Mouse (Mus musculus): Measurements from ENCODE around the gene Tnfrsf25. TPM values are rescaled to one million over a fixed set of nuclear protein-coding genes. Genes with fewer than 3 reads are reported as not detected.
A peak's percentile ranks its signal among the peaks of the same experiment; 100 is the strongest.

Gene Tnfrsf25
- polyA plus RNA-seq, 1 experiment from 2014 or later: 0.80 TPM

GRCm38 (mm10) chr4:152088133-152088532 lies 27.6 kb upstream of the Tnfrsf25 start:
- Histone ChIP-seq H3K9ac (ENCODE audit: low read depth, low read length) (peak overlapping the region; percentile 43), H3K27me3 (replicated peaks; ENCODE audit: control insufficient read depth, insufficient read depth, low read length) (no peaks in the 10 kb centered on the region), H3K4me3 (ENCODE audit: low read length) (no peak overlapping the region), H3K27ac (ENCODE audit: low read depth, low read length) (no peak overlapping the region; the same call in 1 of the 2 replicates), H3K9me3 (ENCODE audit: control insufficient read depth, low read length) (no peaks in the 10 kb centered on the region), H3K4me1 (ENCODE audit: control insufficient read depth, insufficient read depth, low read depth, low read length) (peaks cover 25% of the 10 kb centered on the region), H3K4me2 (ENCODE audit: low read length) (peak overlapping the region; percentile 92), H3K36me3 (ENCODE audit: control insufficient read depth, insufficient read depth, low read length) (no peaks in the 10 kb centered on the region)
- WGBS: 9% methylated on average over 4 of the region's 4 CpGs
- peak; percentile 4; the same call in 1 of the 2 replicates for ATAC-seq

GRCm38 (mm10) chr4:152088556-152089120 lies 27.1 kb upstream of the Tnfrsf25 start:
- Histone ChIP-seq H3K27me3 (replicated peaks; ENCODE audit: control insufficient read depth, insufficient read depth, low read length) (no peaks in the 10 kb centered on the region), H3K9ac (ENCODE audit: low read depth, low read length) (peak overlapping the region; percentile 43), H3K4me1 (ENCODE audit: control insufficient read depth, insufficient read depth, low read depth, low read length) (peaks cover 25% of the 10 kb centered on the region), H3K4me2 (ENCODE audit: low read length) (peak overlapping the region; percentile 92; the same call in 1 of the 2 replicates), H3K27ac (ENCODE audit: low read depth, low read length) (no peak overlapping the region; the same call in 1 of the 2 replicates), H3K4me3 (ENCODE audit: low read length) (no peak overlapping the region), H3K36me3 (ENCODE audit: control insufficient read depth, insufficient read depth, low read length) (no peaks in the 10 kb centered on the region), H3K9me3 (ENCODE audit: control insufficient read depth, low read length) (no peaks in the 10 kb centered on the region)
- 33% methylated on average over 8 of the region's 8 CpGs for WGBS
- peak; percentile 49 for ATAC-seq

DNA sequence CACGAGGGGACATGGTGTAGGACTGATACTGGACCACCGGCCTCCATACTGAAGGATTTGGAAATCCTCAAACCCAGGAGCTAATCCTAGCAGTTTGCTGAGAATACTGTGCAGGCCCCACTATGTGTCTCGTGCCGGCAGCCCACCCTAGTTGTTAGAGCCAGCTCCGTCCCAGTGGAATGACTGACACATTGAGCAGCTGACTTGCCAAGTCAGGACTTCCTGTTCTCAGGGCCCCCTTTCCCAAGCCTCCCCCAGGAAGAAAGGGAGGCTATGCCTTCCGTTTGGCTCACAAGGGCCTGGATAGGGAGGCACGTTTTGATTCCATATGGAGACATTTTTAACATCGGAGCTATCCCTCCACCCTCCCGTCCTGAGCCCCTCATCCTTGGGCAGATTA lies 25.5 kb upstream of the Tnfrsf25 start:
- ATAC-seq: no peak
- H3K4me3 ChIP-seq (ENCODE audit: low read length): no peak overlapping the region
- no peak overlapping the region for H3K9ac ChIP-seq (ENCODE audit: low read depth, low read length)
- no peaks in the 10 kb centered on the region for H3K36me3 ChIP-seq (ENCODE audit: control insufficient read depth, insufficient read depth, low read length)
- WGBS: 80% methylated on average over 9 of the region's 9 CpGs
- no peaks in the 10 kb centered on the region for H3K9me3 ChIP-seq (ENCODE audit: control insufficient read depth, low read length)
- peaks cover 25% of the 10 kb centered on the region for H3K4me1 ChIP-seq (ENCODE audit: control insufficient read depth, insufficient read depth, low read depth, low read length)
- no peak overlapping the region for H3K27ac ChIP-seq (ENCODE audit: low read depth, low read length)
- no peak overlapping the region for H3K4me2 ChIP-seq (ENCODE audit: low read length)
- no peaks in the 10 kb centered on the region for H3K27me3 ChIP-seq (replicated peaks; ENCODE audit: control insufficient read depth, insufficient read depth, low read length)

DNA sequence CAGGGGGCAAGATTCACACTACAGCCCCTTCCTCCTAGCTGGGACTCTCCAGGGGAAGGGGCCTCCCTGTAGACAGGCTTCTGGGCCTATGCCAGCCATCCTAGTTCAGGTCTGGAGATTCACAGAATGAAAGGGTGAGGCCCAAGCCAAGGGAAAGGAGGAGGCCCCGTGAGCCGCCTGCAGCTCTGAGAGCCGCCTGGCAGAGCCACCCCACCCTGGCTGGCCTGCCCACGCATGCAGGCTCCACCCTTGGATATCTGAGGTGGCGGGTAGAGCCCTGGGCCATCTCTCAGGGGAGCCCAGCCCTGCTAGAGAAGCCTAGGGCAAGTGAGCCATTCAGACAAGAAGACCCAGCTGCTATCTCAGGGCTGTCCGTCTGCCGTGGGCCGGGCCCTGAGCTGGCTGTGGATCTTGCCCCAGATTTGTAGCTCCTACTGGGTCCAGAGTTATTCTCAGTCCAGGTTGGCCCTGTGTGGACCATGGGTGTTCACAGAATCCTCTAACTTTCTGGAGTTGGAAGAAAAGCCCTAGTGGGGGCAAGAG lies 22.9 kb upstream of the Tnfrsf25 start:
- no peak for ATAC-seq
- H3K4me2 ChIP-seq (ENCODE audit: low read length): no peak overlapping the region
- H3K27me3 ChIP-seq (replicated peaks; ENCODE audit: control insufficient read depth, insufficient read depth, low read length): no peaks in the 10 kb centered on the region
- 0 out of 2 replicates have a peak overlapping the region, but pooled peaks have one; percentile 19 for H3K9ac ChIP-seq (ENCODE audit: low read depth, low read length)
- WGBS: 47% methylated on average over 8 of the region's 8 CpGs
- no peaks in the 10 kb centered on the region for H3K36me3 ChIP-seq (ENCODE audit: control insufficient read depth, insufficient read depth, low read length)
- no peaks in the 10 kb centered on the region for H3K9me3 ChIP-seq (ENCODE audit: control insufficient read depth, low read length)
- H3K27ac ChIP-seq (ENCODE audit: low read depth, low read length): no peak overlapping the region
- no peak overlapping the region for H3K4me3 ChIP-seq (ENCODE audit: low read length)
- H3K4me1 ChIP-seq (ENCODE audit: control insufficient read depth, insufficient read depth, low read depth, low read length): peaks cover 11% of the 10 kb centered on the region

GRCm38 (mm10) chr4:152094233-152094632 lies 21.5 kb upstream of the Tnfrsf25 start:
- no peaks in the 10 kb centered on the region for H3K27me3 ChIP-seq (replicated peaks; ENCODE audit: control insufficient read depth, insufficient read depth, low read length)
- ATAC-seq: no peak
- 85% methylated on average over 12 of the region's 12 CpGs for WGBS
- no peaks in the 10 kb centered on the region for H3K9me3 ChIP-seq (ENCODE audit: control insufficient read depth, low read length)
- no peaks in the 10 kb centered on the region for H3K4me1 ChIP-seq (ENCODE audit: control insufficient read depth, insufficient read depth, low read depth, low read length)
- no peak overlapping the region for H3K4me2 ChIP-seq (ENCODE audit: low read length)
- H3K27ac ChIP-seq (ENCODE audit: low read depth, low read length): no peak overlapping the region
- no peak overlapping the region for H3K4me3 ChIP-seq (ENCODE audit: low read length)
- no peaks in the 10 kb centered on the region for H3K36me3 ChIP-seq (ENCODE audit: control insufficient read depth, insufficient read depth, low read length)
- no peak overlapping the region for H3K9ac ChIP-seq (ENCODE audit: low read depth, low read length)

- Histone ChIP-seq H3K9ac (ENCODE audit: low read depth, low read length) (peak overlapping the region; percentile 29; the same call in 1 of the 2 replicates), H3K36me3 (ENCODE audit: control insufficient read depth, insufficient read depth, low read length) (no peaks in the 10 kb centered on the region), H3K27ac (ENCODE audit: low read depth, low read length) (no peak overlapping the region), H3K4me1 (ENCODE audit: control insufficient read depth, insufficient read depth, low read depth, low read length) (no peaks in the 10 kb centered on the region), H3K27me3 (replicated peaks; ENCODE audit: control insufficient read depth, insufficient read depth, low read length) (no peaks in the 10 kb centered on the region), H3K9me3 (ENCODE audit: control insufficient read depth, low read length) (no peaks in the 10 kb centered on the region), H3K4me2 (ENCODE audit: low read length) (no peak overlapping the region), H3K4me3 (ENCODE audit: low read length) (peak overlapping the region; percentile 18; the same call in 1 of the 2 replicates)
- peak; percentile 28 for ATAC-seq
- 21% methylated on average over 26 of the region's 27 CpGs for WGBS
These were observed 19.5 kb upstream of the Tnfrsf25 start for GRCm38 (mm10) chr4:152095937-152096910.

DNA sequence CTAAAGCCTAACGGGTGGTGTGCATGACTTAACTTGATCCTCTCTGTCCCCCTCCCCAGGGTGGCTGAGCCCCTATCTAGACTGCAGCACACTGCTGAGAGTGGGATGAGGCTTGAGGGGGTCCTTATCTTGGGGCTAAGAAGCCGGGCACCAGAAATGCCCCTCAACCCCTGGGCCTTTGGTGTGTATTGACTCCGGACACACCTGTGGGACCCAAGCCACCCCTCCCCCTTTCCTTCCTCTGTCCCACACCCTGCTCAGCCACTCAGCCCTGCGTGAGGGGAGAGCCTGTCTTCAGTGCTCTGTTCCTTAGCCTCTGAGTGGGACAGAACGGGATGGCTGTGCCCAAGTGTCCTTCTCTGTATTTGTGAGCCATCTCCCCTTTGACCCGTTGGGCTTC lies 18.8 kb upstream of the Tnfrsf25 start:
- Histone ChIP-seq H3K4me2 (ENCODE audit: low read length) (no peak overlapping the region), H3K9ac (ENCODE audit: low read depth, low read length) (peak overlapping the region; percentile 29; the same call in 1 of the 2 replicates), H3K27me3 (replicated peaks; ENCODE audit: control insufficient read depth, insufficient read depth, low read length) (no peaks in the 10 kb centered on the region), H3K4me3 (ENCODE audit: low read length) (peak overlapping the region; percentile 18; the same call in 1 of the 2 replicates), H3K4me1 (ENCODE audit: control insufficient read depth, insufficient read depth, low read depth, low read length) (no peaks in the 10 kb centered on the region), H3K9me3 (ENCODE audit: control insufficient read depth, low read length) (no peaks in the 10 kb centered on the region), H3K27ac (ENCODE audit: low read depth, low read length) (no peak overlapping the region), H3K36me3 (ENCODE audit: control insufficient read depth, insufficient read depth, low read length) (no peaks in the 10 kb centered on the region)
- no peak; the same call in 1 of the 2 replicates for ATAC-seq
- WGBS: 54% methylated on average over 6 of the region's 6 CpGs

DNA sequence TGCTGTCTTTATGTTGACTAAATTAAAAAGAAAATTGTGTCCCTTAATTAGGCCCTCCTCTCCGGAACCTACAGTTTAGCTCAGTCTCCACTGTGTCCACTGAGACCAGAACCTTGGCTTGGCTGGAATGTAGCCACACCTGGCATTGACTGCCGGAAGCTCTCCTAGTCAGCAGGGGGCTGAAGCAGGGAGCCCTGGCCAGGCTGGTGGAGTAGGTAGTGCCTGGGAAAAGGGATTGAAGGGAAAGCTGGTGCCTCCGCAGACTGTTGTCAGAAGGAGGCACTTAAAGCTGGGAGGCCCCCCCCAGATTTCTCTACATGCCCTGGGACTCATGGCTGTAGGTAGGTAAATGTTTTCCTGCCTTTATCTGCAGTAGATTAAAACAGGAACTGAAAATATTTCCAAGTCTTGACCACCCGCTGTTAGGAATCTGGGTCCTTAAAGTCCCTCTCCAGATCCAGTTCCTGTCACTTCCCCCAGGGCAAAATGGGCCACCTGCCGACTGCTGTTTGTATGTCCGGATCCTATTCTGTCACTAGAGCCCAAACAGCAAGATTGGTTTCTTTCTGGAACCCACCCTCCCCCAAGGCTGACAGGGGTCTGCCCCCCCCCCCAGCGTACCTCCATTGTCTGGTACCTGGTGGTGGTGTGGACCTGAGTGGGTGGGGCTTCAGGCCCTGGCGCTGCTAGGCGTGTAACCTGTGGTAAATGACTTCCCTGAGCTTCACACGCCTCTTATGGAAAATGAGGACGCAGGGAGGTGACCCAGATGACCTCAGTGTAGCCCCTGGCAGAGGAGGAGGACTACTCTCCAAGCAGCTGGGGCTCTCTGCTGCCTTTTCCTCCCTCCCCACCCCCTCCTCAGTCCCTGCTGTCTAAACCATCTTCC lies 17.6 kb upstream of the Tnfrsf25 start:
- Histone ChIP-seq H3K4me3 (ENCODE audit: low read length) (no peak overlapping the region), H3K4me1 (ENCODE audit: control insufficient read depth, insufficient read depth, low read depth, low read length) (no peaks in the 10 kb centered on the region), H3K36me3 (ENCODE audit: control insufficient read depth, insufficient read depth, low read length) (no peaks in the 10 kb centered on the region), H3K9me3 (ENCODE audit: control insufficient read depth, low read length) (no peaks in the 10 kb centered on the region), H3K4me2 (ENCODE audit: low read length) (no peak overlapping the region), H3K27ac (ENCODE audit: low read depth, low read length) (no peak overlapping the region), H3K9ac (ENCODE audit: low read depth, low read length) (no peak overlapping the region), H3K27me3 (replicated peaks; ENCODE audit: control insufficient read depth, insufficient read depth, low read length) (no peaks in the 10 kb centered on the region)
- ATAC-seq: no peak
- 28% methylated on average over 11 of the region's 11 CpGs for WGBS
